Mouse (Mus musculus): ENCODE measurements around the gene Zfp27. TPM values are rescaled to one million over a fixed set of nuclear protein-coding genes. Genes with fewer than 3 reads are reported as not detected.

Zfp27 gene
- polyA plus RNA-seq, 1 experiment from 2014 or later: 12.8 TPM

- Histone ChIP-seq H3K27me3 (ENCODE audit: control insufficient read depth, insufficient read depth, low read length) (no peaks in the 10 kb centered on the region), H3K9ac (ENCODE audit: low read depth, low read length) (no peak overlapping the region), H3K9me3 (ENCODE audit: control insufficient read depth, low read length) (no peaks in the 10 kb centered on the region), H3K4me1 (replicated peaks; ENCODE audit: control insufficient read depth, insufficient read depth, low read length) (no peaks in the 10 kb centered on the region), H3K4me3 (ENCODE audit: low read depth, low read length) (no peak overlapping the region), H3K27ac (ENCODE audit: low read depth, low read length) (no peak overlapping the region), H3K36me3 (ENCODE audit: control insufficient read depth, insufficient read depth, low read length) (peaks cover 12% of the 10 kb centered on the region), H3K4me2 (replicated peaks; ENCODE audit: low read depth, low read length) (no peak overlapping the region)
- no peak for DNase-seq (ENCODE audit: low spot score)
- 85% methylated on average over 6 of the region's 6 CpGs for WGBS
- ATAC-seq (ENCODE audit: low FRiP score): no peak
These were observed 32.5 kb upstream of the Zfp27 start for GRCm38 (mm10) chr7:29938856-29939255.

- 62% methylated on average over 2 of the region's 2 CpGs for WGBS
- no peak for DNase-seq (ENCODE audit: low spot score)
- no peak for ATAC-seq (ENCODE audit: low FRiP score)
- H3K36me3 ChIP-seq (ENCODE audit: control insufficient read depth, insufficient read depth, low read length): no peaks in the 10 kb centered on the region
- H3K9me3 ChIP-seq (ENCODE audit: control insufficient read depth, low read length): no peaks in the 10 kb centered on the region
- H3K9ac ChIP-seq (ENCODE audit: low read depth, low read length): no peak overlapping the region
- H3K4me3 ChIP-seq (ENCODE audit: low read depth, low read length): no peak overlapping the region
- no peak overlapping the region for H3K27ac ChIP-seq (ENCODE audit: low read depth, low read length)
- H3K4me1 ChIP-seq (replicated peaks; ENCODE audit: control insufficient read depth, insufficient read depth, low read length): no peaks in the 10 kb centered on the region
- no peak overlapping the region for H3K4me2 ChIP-seq (replicated peaks; ENCODE audit: low read depth, low read length)
- H3K27me3 ChIP-seq (ENCODE audit: control insufficient read depth, insufficient read depth, low read length): no peaks in the 10 kb centered on the region
These were observed 16.4 kb upstream of the Zfp27 start for GRCm38 (mm10) chr7:29922780-29923179.

- ATAC-seq (ENCODE audit: low FRiP score) (no peak), DNase-seq (ENCODE audit: low spot score) (no peak)
- Histone ChIP-seq H3K9ac (ENCODE audit: low read depth, low read length) (no peak overlapping the region), H3K27ac (ENCODE audit: low read depth, low read length) (no peak overlapping the region), H3K4me2 (replicated peaks; ENCODE audit: low read depth, low read length) (no peak overlapping the region), H3K4me3 (ENCODE audit: low read depth, low read length) (no peak overlapping the region), H3K36me3 (ENCODE audit: control insufficient read depth, insufficient read depth, low read length) (no peaks in the 10 kb centered on the region), H3K4me1 (replicated peaks; ENCODE audit: control insufficient read depth, insufficient read depth, low read length) (no peaks in the 10 kb centered on the region), H3K27me3 (ENCODE audit: control insufficient read depth, insufficient read depth, low read length) (no peaks in the 10 kb centered on the region), H3K9me3 (ENCODE audit: control insufficient read depth, low read length) (no peaks in the 10 kb centered on the region)
- WGBS: 87% methylated on average over 6 of the region's 6 CpGs
These were observed 15.2 kb upstream of the Zfp27 start for GRCm38 (mm10) chr7:29921439-29922093.

- no peaks in the 10 kb centered on the region for H3K27me3 ChIP-seq (ENCODE audit: control insufficient read depth, insufficient read depth, low read length)
- WGBS: 73% methylated on average over 4 of the region's 4 CpGs
- H3K4me3 ChIP-seq (ENCODE audit: low read depth, low read length): no peak overlapping the region
- H3K27ac ChIP-seq (ENCODE audit: low read depth, low read length): no peak overlapping the region
- H3K9ac ChIP-seq (ENCODE audit: low read depth, low read length): no peak overlapping the region
- ATAC-seq (ENCODE audit: low FRiP score) (no peak), DNase-seq (ENCODE audit: low spot score) (no peak)
- peaks cover 18% of the 10 kb centered on the region for H3K36me3 ChIP-seq (ENCODE audit: control insufficient read depth, insufficient read depth, low read length)
- no peaks in the 10 kb centered on the region for H3K4me1 ChIP-seq (replicated peaks; ENCODE audit: control insufficient read depth, insufficient read depth, low read length)
- H3K9me3 ChIP-seq (ENCODE audit: control insufficient read depth, low read length): no peaks in the 10 kb centered on the region
- no peak overlapping the region for H3K4me2 ChIP-seq (replicated peaks; ENCODE audit: low read depth, low read length)
These were observed 11.7 kb upstream of the Zfp27 start for GRCm38 (mm10) chr7:29918062-29918453.

- no peak overlapping the region for H3K4me2 ChIP-seq (replicated peaks; ENCODE audit: low read depth, low read length)
- H3K27me3 ChIP-seq (ENCODE audit: control insufficient read depth, insufficient read depth, low read length): no peaks in the 10 kb centered on the region
- no peak for DNase-seq (ENCODE audit: low spot score)
- H3K9me3 ChIP-seq (ENCODE audit: control insufficient read depth, low read length): no peaks in the 10 kb centered on the region
- H3K9ac ChIP-seq (ENCODE audit: low read depth, low read length): no peak overlapping the region
- 55% methylated on average over 6 of the region's 6 CpGs for WGBS
- no peaks in the 10 kb centered on the region for H3K4me1 ChIP-seq (replicated peaks; ENCODE audit: control insufficient read depth, insufficient read depth, low read length)
- no peak overlapping the region for H3K27ac ChIP-seq (ENCODE audit: low read depth, low read length)
- ATAC-seq (ENCODE audit: low FRiP score): no peak
- no peak overlapping the region for H3K4me3 ChIP-seq (ENCODE audit: low read depth, low read length)
- H3K36me3 ChIP-seq (ENCODE audit: control insufficient read depth, insufficient read depth, low read length): peaks cover 18% of the 10 kb centered on the region
These were observed 11.1 kb upstream of the Zfp27 start for GRCm38 (mm10) chr7:29917371-29918061.

- Histone ChIP-seq H3K4me3 (ENCODE audit: low read depth, low read length) (no peak overlapping the region), H3K4me1 (replicated peaks; ENCODE audit: control insufficient read depth, insufficient read depth, low read length) (peaks cover 4% of the 10 kb centered on the region; the same call in 1 of the 2 replicates), H3K27ac (ENCODE audit: low read depth, low read length) (no peak overlapping the region), H3K36me3 (ENCODE audit: control insufficient read depth, insufficient read depth, low read length) (peaks cover 25% of the 10 kb centered on the region), H3K9ac (ENCODE audit: low read depth, low read length) (no peak overlapping the region), H3K4me2 (replicated peaks; ENCODE audit: low read depth, low read length) (no peak overlapping the region), H3K9me3 (ENCODE audit: control insufficient read depth, low read length) (no peaks in the 10 kb centered on the region), H3K27me3 (ENCODE audit: control insufficient read depth, insufficient read depth, low read length) (no peaks in the 10 kb centered on the region)
- no peak for DNase-seq (ENCODE audit: low spot score)
- WGBS: 91% methylated on average over 13 of the region's 13 CpGs
- ATAC-seq (ENCODE audit: low FRiP score): no peak
These were observed 5.8 kb upstream of the Zfp27 start for GRCm38 (mm10) chr7:29912172-29912571.

GRCm38 (mm10) chr7:29910252-29910651 is 3.9 kb upstream of the Zfp27 start:
- H3K4me2 ChIP-seq (replicated peaks; ENCODE audit: low read depth, low read length): no peak overlapping the region
- no peaks in the 10 kb centered on the region for H3K9me3 ChIP-seq (ENCODE audit: control insufficient read depth, low read length)
- no peak overlapping the region for H3K27ac ChIP-seq (ENCODE audit: low read depth, low read length)
- H3K9ac ChIP-seq (ENCODE audit: low read depth, low read length): no peak overlapping the region
- H3K4me1 ChIP-seq (replicated peaks; ENCODE audit: control insufficient read depth, insufficient read depth, low read length): peaks cover 4% of the 10 kb centered on the region; the same call in 1 of the 2 replicates
- no peak overlapping the region for H3K4me3 ChIP-seq (ENCODE audit: low read depth, low read length)
- DNase-seq (ENCODE audit: low spot score): no peak
- H3K36me3 ChIP-seq (ENCODE audit: control insufficient read depth, insufficient read depth, low read length): peaks cover 19% of the 10 kb centered on the region
- WGBS: 68% methylated on average over 2 of the region's 2 CpGs
- no peaks in the 10 kb centered on the region for H3K27me3 ChIP-seq (ENCODE audit: control insufficient read depth, insufficient read depth, low read length)
- ATAC-seq (ENCODE audit: low FRiP score): no peak

- peak; percentile 95 for DNase-seq (ENCODE audit: low spot score)
These were observed 2.0 kb upstream of the Zfp27 start, which contains the start of gene Zfp383 for GRCm38 (mm10) chr7:29908130-29908950. Gene Zfp383 (plus strand): TSS chr7:29908223.

More at GRCm38 (mm10) chr7:29908130-29908950, 2.0 kb upstream of the Zfp27 start, which contains the start of gene Zfp383:
- peak; percentile 85 for ATAC-seq (ENCODE audit: low FRiP score)
- Histone ChIP-seq H3K27me3 (ENCODE audit: control insufficient read depth, insufficient read depth, low read length) (no peaks in the 10 kb centered on the region), H3K27ac (ENCODE audit: low read depth, low read length) (peak within 1 kb of the TSS; percentile 98), H3K36me3 (ENCODE audit: control insufficient read depth, insufficient read depth, low read length) (peaks cover 10% of the 10 kb centered on the region; the same call in 1 of the 2 replicates), H3K9me3 (ENCODE audit: control insufficient read depth, low read length) (no peaks in the 10 kb centered on the region), H3K4me3 (ENCODE audit: low read depth, low read length) (peak within 1 kb of the TSS; percentile 55), H3K4me1 (replicated peaks; ENCODE audit: control insufficient read depth, insufficient read depth, low read length) (peaks cover 4% of the 10 kb centered on the region; the same call in 1 of the 2 replicates), H3K4me2 (replicated peaks; ENCODE audit: low read depth, low read length) (peak within 1 kb of the TSS; percentile 55), H3K9ac (ENCODE audit: low read depth, low read length) (peak within 1 kb of the TSS; percentile 60)
- under 1% methylated on average over 33 of the region's 33 CpGs for WGBS

All from hindbrain, embryonic 11.5 days (tissue).